Mouse (Mus musculus) neural tube, embryonic 11.5 days (tissue): ENCODE measurements around the gene Rac1. TPM values are rescaled to one million over a fixed set of nuclear protein-coding genes. Genes with fewer than 3 reads are reported as not detected.
"Not testable (repeated sequence)": the region's sequence is repeated elsewhere in the genome, so short reads cannot be mapped to it uniquely, and the experiment has no call there.

Experiments used
- ATAC-seq: fragments of 200-750 bp; cut with Nextera tagmentation; 2 replicates; pipeline ENCODE4 v1.8.0; 2017; ENCODE audit warnings: moderate number of reproducible peaks, mild to moderate bottlenecking, moderate TSS enrichment, moderate library complexity; ENCODE audit not compliant: insufficient read depth, low FRiP score, low TSS enrichment
- DNase-seq: peaks from one replicate; pipeline ENCODE4 v3.0.0-alpha.2; 2015; ENCODE audit warnings: low spot score
- H3K27ac ChIP-seq: fragments of 300-500 bp; sonication (generic); 2 replicates; pipeline ENCODE4 v1.5.1; 2014; ENCODE audit warnings: low read depth, mild to moderate bottlenecking, low read length
- H3K27me3 ChIP-seq: fragments of 300-500 bp; sonication (generic); 2 replicates; pipeline ENCODE4 v1.6.1; 2014; ENCODE audit warnings: mild to moderate bottlenecking, low read length, mixed read lengths; ENCODE audit not compliant: control insufficient read depth, insufficient read depth
- H3K36me3 ChIP-seq: fragments of 300-500 bp; sonication (generic); 2 replicates; pipeline ENCODE4 v1.6.1; 2014; ENCODE audit warnings: mild to moderate bottlenecking, low read length, moderate library complexity, mixed read lengths; ENCODE audit not compliant: control insufficient read depth, insufficient read depth
- H3K4me1 ChIP-seq: fragments of 300-500 bp; sonication (generic); 2 replicates; pipeline ENCODE4 v1.6.1; 2014; ENCODE audit warnings: low read length, mixed read lengths; ENCODE audit not compliant: control insufficient read depth, insufficient read depth
- H3K4me2 ChIP-seq: fragments of 300-500 bp; sonication (generic); 2 replicates; pipeline ENCODE4 v1.6.1; 2014; ENCODE audit warnings: low read depth, mild to moderate bottlenecking, moderate library complexity
- H3K4me3 ChIP-seq: fragments of 300-500 bp; sonication (generic); 2 replicates; pipeline ENCODE4 v1.5.1; 2014; ENCODE audit warnings: low read depth, low read length
- H3K9ac ChIP-seq: fragments of 300-500 bp; sonication (generic); 2 replicates; pipeline ENCODE4 v1.6.1; 2014; ENCODE audit warnings: mild to moderate bottlenecking, low read length
- H3K9me3 ChIP-seq: fragments of 300-500 bp; sonication (generic); 2 replicates; pipeline ENCODE4 v1.6.1; 2016; ENCODE audit warnings: low read length; ENCODE audit not compliant: control insufficient read depth
- WGBS: fragments of 180-500 bp; shearing (Covaris S2); extraction: QIAGEN DNeasy Blood & Tissue Kit; methylation state at CpG from one replicate; pipeline ENCODE4 v1.1.7; 2014; 5-methylcytosine and 5-hydroxymethylcytosine counted together
- polyA plus RNA-seq: library from polyadenylated mRNA; unstranded; fragments of >200 nt; fragmentation: Nextera tagmentation; extraction: Ambion mirVana; gene quantifications from 2 replicates; pipeline ENCODE4 v1.2.1, GENCODE M21; 2014

Gene Rac1
- polyA plus RNA-seq, 1 experiment from 2014 or later: 519 TPM

- WGBS: 90% methylated on average over 4 of the region's 4 CpGs
- H3K36me3 ChIP-seq: no peaks in the 10 kb centered on the region; the same call in 1 of the 2 replicates
- no peaks in the 10 kb centered on the region for H3K9me3 ChIP-seq
- no peaks in the 10 kb centered on the region for H3K27me3 ChIP-seq
- no peaks in the 10 kb centered on the region for H3K4me1 ChIP-seq
- DNase-seq: no peak
- H3K4me3 ChIP-seq: no peak overlapping the region
- no peak overlapping the region for H3K9ac ChIP-seq
- no peak for ATAC-seq
- no peak overlapping the region for H3K4me2 ChIP-seq
- no peak overlapping the region for H3K27ac ChIP-seq
Measured at GRCm38 (mm10) chr5:143561009-143561408, 33.2 kb upstream of the Rac1 start.

- Histone ChIP-seq H3K9me3 (no peaks in the 10 kb centered on the region), H3K9ac (no peak overlapping the region), H3K27me3 (no peaks in the 10 kb centered on the region), H3K4me1 (no peaks in the 10 kb centered on the region), H3K4me2 (no peak overlapping the region), H3K4me3 (no peak overlapping the region), H3K36me3 (no peaks in the 10 kb centered on the region; the same call in 1 of the 2 replicates), H3K27ac (no peak overlapping the region)
- 90% methylated on average over 3 of the region's 3 CpGs for WGBS
- ATAC-seq (no peak), DNase-seq (no peak)
Measured at GRCm38 (mm10) chr5:143558731-143559130, 30.9 kb upstream of the Rac1 start.

- Histone ChIP-seq H3K36me3 (no peaks in the 10 kb centered on the region; the same call in 1 of the 2 replicates), H3K9ac (no peak overlapping the region), H3K27me3 (no peaks in the 10 kb centered on the region), H3K4me3 (no peak overlapping the region), H3K4me1 (no peaks in the 10 kb centered on the region; the same call in 1 of the 2 replicates), H3K9me3 (no peaks in the 10 kb centered on the region), H3K27ac (no peak overlapping the region), H3K4me2 (no peak overlapping the region)
- ATAC-seq (no peak), DNase-seq (no peak)
- WGBS: 77% methylated on average over 6 of the region's 6 CpGs
Measured at GRCm38 (mm10) chr5:143555233-143555632, 27.4 kb upstream of the Rac1 start.

GRCm38 (mm10) chr5:143552911-143553310 lies 25.1 kb upstream of the Rac1 start:
- ATAC-seq: no peak

GRCm38 (mm10) chr5:143548922-143549321 lies 21.1 kb upstream of the Rac1 start:
- ATAC-seq: peak; percentile 54
- not testable (repeated sequence) for H3K36me3 ChIP-seq, H3K4me1 ChIP-seq, H3K9me3 ChIP-seq, H3K27me3 ChIP-seq
- H3K9ac ChIP-seq: peak overlapping the region; percentile 67
- H3K4me2 ChIP-seq: peak overlapping the region; percentile 88
- DNase-seq: peak; percentile 22
- peak overlapping the region; percentile 66 for H3K4me3 ChIP-seq
- WGBS: 0% methylated on average over 17 of the region's 28 CpGs
- 0 out of 2 replicates have a peak overlapping the region, but pooled peaks have one; percentile 62 for H3K27ac ChIP-seq

More at GRCm38 (mm10) chr5:143552911-143553310, 25.1 kb upstream of the Rac1 start:
- DNase-seq: no peak
- WGBS: 78% methylated on average over 6 of the region's 6 CpGs
- H3K4me2 ChIP-seq: no peak overlapping the region
- no peak overlapping the region for H3K4me3 ChIP-seq
- no peaks in the 10 kb centered on the region for H3K36me3 ChIP-seq
- H3K9me3 ChIP-seq: no peaks in the 10 kb centered on the region
- peaks cover 7% of the 10 kb centered on the region for H3K4me1 ChIP-seq
- H3K27ac ChIP-seq: no peak overlapping the region
- no peaks in the 10 kb centered on the region for H3K27me3 ChIP-seq
- no peak overlapping the region for H3K9ac ChIP-seq

GRCm38 (mm10) chr5:143548401-143548846 lies 20.6 kb upstream of the Rac1 start:
- 0% methylated on average over 37 of the region's 37 CpGs for WGBS
- H3K9ac ChIP-seq: peak overlapping the region; percentile 67
- H3K27ac ChIP-seq: 0 out of 2 replicates have a peak overlapping the region, but pooled peaks have one; percentile 62
- no peaks in the 10 kb centered on the region for H3K27me3 ChIP-seq
- H3K36me3 ChIP-seq: no peaks in the 10 kb centered on the region
- peak; percentile 99 for DNase-seq
- peaks cover 7% of the 10 kb centered on the region for H3K4me1 ChIP-seq
- peak overlapping the region; percentile 88 for H3K4me2 ChIP-seq
- ATAC-seq: peak; percentile 93
- no peaks in the 10 kb centered on the region for H3K9me3 ChIP-seq
- H3K4me3 ChIP-seq: peak overlapping the region; percentile 66

- ATAC-seq (no peak), DNase-seq (no peak)
- Histone ChIP-seq H3K4me3 (no peak overlapping the region), H3K36me3 (no peaks in the 10 kb centered on the region), H3K4me1 (peaks cover 7% of the 10 kb centered on the region), H3K9ac (no peak overlapping the region), H3K27me3 (no peaks in the 10 kb centered on the region), H3K27ac (0 out of 2 replicates have a peak overlapping the region, but pooled peaks have one; percentile 0), H3K9me3 (no peaks in the 10 kb centered on the region), H3K4me2 (0 out of 2 replicates have a peak overlapping the region, but pooled peaks have one; percentile 3)
- WGBS: 57% methylated on average over 10 of the region's 10 CpGs
Measured at GRCm38 (mm10) chr5:143547866-143548265, 20.0 kb upstream of the Rac1 start.

GRCm38 (mm10) chr5:143547384-143547783 lies 19.5 kb upstream of the Rac1 start:
- Histone ChIP-seq H3K9me3 (no peaks in the 10 kb centered on the region), H3K4me1 (peaks cover 7% of the 10 kb centered on the region), H3K27ac (no peak overlapping the region), H3K27me3 (no peaks in the 10 kb centered on the region), H3K36me3 (no peaks in the 10 kb centered on the region), H3K4me3 (no peak overlapping the region), H3K4me2 (no peak overlapping the region), H3K9ac (no peak overlapping the region)
- no peak for ATAC-seq
- peak; percentile 72 for DNase-seq
- 9% methylated on average over 11 of the region's 11 CpGs for WGBS

- H3K4me2 ChIP-seq: no peak overlapping the region
- H3K4me3 ChIP-seq: no peak overlapping the region
- H3K4me1 ChIP-seq: no peaks in the 10 kb centered on the region
- H3K9me3 ChIP-seq: no peaks in the 10 kb centered on the region
- H3K36me3 ChIP-seq: no peaks in the 10 kb centered on the region
- H3K27me3 ChIP-seq: no peaks in the 10 kb centered on the region
- H3K27ac ChIP-seq: no peak overlapping the region
- DNase-seq (no peak), ATAC-seq (no peak)
- H3K9ac ChIP-seq: no peak overlapping the region
- WGBS: 84% methylated on average over 8 of the region's 8 CpGs
Measured at GRCm38 (mm10) chr5:143539111-143539510, 11.3 kb upstream of the Rac1 start.
